Mouse (Mus musculus): ENCODE data around the gene Zpr1.

The Zpr1 gene

DNA sequence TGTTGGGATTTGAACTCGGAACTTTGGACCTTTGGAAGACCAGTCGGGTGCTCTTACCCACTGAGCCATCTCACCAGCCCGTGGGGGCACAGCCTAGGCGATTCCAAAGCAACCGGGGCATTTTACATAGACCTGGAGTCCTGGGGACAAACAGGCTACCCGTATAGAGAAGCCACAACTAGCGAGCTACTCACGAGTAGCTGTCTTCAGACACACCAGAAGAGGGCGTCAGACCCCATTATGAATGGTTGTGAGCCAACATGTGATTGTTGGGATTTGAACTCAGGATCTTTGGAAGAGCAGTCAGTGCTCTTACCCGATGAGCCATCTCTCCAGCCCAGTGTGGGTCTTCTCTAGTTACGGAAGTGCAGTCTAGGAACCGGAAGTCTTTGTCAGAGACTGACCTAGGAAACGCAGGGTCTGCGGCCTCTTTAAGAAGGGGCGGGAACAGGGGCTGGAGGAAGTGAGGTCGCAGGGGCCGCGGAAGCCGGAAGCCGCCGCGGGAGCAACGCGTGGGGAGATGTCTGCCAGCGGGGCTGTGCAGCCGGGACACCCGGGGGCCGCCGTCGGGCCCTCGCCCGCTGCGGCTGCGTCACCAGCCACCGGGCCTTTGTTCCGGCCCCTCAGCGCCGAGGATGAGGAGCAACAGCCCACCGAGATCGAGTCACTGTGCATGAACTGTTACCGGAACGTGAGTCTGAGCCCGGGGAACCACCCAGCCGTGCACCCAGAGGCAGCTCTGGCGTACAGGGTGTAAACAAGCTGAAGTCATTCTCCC lies at the start of gene Zpr1:
Gene Zpr1 (plus strand): TSS at position 388 of the 778 bp plus-strand sequence.
- in situ Hi-C loops (cut with MboI) = no loop called here

DNA sequence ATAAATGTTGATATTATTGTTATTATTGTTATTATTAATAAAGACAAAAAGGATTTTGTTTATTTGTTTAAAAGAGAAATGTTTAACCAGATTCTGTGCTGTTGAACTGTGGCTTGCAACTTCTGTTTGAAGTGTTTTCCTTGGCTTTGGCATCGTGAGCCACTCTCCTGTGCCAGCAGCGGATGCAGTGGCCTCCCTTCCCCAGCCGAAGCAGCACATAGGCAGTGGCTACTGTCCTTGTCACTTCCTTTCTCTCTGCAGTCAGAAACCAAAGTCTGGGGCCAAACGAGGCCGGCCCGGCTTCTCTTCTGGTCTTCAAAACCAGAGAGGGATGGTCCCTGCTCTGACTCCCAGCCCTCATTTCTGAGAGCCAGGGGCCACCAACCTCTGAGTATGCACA lies 49.8 kb upstream of the Zpr1 start:
- in situ Hi-C loops (cut with MboI) = no loop called here

DNA sequence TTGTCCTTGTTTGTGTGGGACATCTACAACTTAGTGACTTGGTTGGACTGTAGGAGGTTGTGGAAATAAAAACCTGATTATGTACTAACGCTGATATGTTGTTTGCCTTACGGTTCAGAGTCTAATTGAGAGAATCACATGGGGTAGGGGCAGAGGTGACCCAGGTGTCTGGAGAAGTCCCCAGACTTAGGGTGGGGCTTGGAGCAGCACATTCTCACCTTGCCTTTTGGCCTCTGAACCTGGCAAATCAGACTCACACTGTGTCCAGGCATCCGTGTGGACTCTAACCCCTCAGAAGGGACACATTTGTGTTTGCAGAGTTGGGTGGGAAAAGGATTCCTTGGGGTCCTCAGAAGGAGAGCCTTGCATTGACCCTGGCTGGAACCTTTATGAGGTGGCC lies 48.8 kb upstream of the Zpr1 start:
- in situ Hi-C loops (cut with MboI) = no loop called here

DNA sequence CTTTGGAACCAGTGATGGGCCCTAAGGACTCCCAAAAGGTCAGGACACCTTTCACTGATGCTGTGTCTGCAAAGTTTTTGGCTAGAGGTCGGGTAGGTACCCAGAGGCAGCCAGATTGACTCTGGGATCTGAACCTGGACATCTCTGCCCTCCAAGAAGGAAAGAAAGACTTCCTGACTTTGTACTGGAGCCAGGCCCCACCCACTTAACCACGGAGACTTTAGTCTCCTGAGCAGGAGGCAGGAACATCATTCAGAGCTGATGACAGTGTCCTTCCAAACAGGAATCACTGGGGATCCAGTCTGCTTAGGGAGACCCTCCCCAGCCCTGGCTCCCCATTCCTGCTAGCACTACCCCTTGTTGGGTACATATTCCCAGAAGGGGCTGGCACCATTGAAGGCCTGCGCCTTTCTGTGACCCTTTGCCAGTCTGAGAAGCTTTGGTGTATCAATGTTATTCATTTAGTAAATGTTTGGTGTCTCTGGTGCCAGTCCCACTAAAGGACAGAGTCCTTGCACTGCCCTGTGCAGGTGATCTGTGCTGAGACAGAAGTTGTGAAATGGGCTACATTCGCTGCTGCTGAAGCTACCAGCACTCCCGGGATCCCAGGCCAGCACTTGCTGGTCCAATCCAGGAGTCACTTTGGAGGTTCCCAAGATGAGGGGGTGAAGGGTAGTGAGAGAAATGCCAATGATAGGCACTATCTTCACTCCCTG lies 47.8 kb upstream of the Zpr1 start:
- in situ Hi-C loops (cut with MboI) = no loop called here

DNA sequence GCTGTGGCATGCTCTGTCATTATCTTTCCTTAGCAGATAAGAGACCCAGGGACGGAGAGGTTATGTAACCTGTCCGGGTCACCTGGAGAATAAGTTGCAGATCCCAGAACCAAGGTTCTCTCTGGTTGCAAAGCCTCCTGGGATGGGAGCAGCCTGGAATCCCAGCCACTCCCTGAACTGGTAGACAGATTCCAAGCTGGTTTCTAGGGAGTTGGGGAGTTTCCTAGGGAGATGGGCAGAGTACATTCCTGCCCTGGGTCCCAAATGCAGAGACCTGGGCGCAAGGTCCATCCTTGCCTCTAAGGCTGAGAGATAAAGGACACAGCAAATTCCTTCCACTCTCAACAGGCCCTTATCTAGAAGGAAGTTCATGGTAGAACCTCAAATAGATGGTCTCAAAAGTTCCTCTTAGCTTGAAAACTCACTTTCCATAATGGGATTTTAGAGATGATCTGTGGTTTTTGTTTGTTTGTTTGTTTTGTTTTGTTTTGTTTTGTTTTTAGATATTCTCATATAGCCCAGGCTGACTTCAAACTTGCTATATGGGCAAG lies 45.7 kb upstream of the Zpr1 start:
- in situ Hi-C loops (cut with MboI) = no loop called here

DNA sequence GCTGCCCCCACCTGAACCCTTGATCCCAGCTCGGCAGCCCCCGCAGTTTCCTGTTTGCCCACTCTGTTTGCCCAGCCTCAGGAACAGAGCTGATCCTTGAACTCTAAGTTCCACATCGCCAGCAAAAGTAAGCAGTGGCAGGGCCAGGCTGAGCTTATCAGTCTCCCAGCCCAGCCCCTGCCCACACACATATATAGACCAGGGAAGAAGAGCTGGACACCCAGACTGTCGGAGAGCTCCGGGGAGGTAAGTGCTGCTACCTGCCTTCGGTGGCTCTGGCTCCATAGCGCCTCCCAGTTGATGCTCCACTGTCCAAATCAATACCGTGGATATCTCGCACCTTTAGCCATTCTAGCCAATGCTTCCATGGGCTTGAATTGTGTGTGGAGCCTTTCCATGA lies 44.4 kb upstream of the Zpr1 start, which contains the start of gene Apoa1:
Gene Apoa1 (plus strand): TSS at position 90 of the 400 bp plus-strand sequence.
- in situ Hi-C loops (cut with MboI) = no loop called here

DNA sequence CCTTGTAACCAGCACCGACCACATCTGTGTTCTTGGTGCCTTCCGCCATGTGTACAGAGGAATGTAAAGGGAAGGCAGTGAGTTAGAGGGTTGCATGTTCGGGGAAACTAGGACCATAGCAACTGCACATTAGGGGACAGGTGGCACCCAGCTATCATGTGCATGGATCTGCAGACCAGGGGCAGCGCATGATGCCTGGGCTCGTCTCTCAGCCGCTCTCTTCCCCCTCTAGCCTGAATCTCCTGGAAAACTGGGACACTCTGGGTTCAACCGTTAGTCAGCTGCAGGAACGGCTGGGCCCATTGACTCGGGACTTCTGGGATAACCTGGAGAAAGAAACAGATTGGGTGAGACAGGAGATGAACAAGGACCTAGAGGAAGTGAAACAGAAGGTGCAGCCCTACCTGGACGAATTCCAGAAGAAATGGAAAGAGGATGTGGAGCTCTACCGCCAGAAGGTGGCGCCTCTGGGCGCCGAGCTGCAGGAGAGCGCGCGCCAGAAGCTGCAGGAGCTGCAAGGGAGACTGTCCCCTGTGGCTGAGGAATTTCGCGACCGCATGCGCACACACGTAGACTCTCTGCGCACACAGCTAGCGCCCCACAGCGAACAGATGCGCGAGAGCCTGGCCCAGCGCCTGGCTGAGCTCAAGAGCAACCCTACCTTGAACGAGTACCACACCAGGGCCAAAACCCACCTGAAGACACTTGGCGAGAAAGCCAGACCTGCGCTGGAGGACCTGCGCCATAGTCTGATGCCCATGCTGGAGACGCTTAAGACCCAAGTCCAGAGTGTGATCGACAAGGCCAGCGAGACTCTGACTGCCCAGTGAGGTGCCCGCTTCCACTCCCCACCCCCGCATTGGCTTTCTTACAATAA lies 43.1 kb upstream of the Zpr1 start:
- in situ Hi-C loops (cut with MboI) = no loop called here

DNA sequence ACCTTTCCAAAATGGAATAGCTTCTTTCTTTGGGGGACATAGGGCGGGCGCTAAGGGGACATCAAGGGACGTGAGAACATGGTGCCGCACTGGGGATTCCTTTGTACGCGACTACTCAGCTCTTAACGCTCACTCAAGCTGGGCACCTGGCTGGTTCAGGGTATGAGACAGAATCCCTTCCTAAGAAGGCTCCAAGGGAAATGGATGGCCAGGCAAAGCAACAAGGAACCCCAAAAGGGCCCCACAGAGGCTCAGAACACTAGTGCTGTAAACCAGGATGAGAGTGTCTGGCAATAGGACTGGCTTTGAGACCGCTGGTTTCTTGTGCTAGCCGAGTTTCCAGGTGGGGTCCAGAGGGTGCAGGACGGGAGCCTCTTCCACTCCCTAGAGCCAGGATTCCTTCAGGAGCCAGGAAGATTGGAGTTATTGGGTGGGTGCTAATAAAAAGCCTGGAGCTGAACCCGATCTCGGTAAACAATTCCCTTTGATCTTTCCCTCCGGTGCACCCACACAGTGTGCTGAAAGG lies 42.4 kb upstream of the Zpr1 start:
- in situ Hi-C loops (cut with MboI) = no loop called here

DNA sequence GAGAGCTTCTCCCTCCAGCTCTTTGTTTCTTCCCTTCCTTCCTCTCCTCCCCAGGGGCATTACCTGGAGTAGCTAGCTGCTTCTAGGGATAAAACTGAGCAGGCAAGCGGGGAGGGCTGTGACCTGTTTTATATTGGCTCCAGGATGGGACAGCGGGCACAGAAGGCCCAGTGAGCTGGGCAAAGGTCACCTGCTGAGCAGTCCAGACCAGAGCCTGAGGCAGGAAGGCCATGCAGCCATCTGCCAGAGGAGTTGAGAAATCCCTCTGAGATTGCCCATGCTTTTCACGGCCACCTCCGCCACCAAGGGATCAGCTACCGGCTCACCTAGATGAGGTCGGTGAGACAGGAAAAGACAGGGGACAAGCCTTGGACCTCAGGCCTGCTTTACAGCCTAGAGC lies 37.7 kb upstream of the Zpr1 start:
- in situ Hi-C loops (cut with MboI) = no loop called here

DNA sequence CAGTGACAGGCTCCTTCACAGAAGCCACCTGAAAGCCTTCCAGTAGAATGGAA lies 37.4 kb upstream of the Zpr1 start, which contains the start of gene Apoc3:
Gene Apoc3 (minus strand): TSS at position 41 of the 53 bp plus-strand sequence.
- in situ Hi-C loops (cut with MboI) = no loop called here

DNA sequence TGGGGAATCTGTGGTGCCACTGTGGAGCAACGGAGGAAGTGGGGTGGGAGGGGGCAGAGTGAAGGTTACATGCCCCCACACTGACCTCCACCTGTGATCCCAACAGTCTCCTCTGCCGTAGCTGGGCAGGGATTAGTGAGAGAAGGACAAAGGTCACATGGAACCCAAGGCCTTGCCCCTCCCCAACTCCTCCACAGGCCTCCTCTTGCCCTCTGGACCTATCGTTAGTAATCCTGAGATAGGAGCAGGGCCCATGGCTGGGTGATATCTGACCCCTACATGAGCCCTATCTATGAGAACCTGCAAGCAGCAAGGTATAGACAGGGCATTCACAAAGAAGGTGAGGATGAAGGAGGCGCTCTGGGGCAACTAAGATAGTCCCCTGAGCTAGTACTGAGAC lies 37.2 kb upstream of the Zpr1 start:
- in situ Hi-C loops (cut with MboI) = no loop called here

DNA sequence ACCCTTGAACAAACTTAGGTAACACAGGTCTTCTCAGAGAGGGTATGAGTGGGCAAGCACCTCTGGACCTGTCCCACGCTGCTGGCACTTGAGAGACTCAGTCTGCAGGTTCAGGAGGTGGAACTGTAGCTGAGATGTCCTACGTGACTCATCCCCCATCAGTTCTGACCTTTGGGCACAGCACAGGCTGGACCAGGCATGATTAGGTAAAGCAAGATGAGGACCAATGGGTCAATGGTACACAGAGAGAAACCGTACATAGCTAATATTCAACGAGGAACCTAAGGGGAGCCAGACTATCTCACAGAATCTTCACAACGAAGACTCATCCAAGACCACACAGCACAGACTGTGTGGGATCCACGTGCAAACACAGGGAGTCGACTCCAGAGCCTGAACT lies 34.0 kb upstream of the Zpr1 start:
- in situ Hi-C loops (cut with MboI) = no loop called here

DNA sequence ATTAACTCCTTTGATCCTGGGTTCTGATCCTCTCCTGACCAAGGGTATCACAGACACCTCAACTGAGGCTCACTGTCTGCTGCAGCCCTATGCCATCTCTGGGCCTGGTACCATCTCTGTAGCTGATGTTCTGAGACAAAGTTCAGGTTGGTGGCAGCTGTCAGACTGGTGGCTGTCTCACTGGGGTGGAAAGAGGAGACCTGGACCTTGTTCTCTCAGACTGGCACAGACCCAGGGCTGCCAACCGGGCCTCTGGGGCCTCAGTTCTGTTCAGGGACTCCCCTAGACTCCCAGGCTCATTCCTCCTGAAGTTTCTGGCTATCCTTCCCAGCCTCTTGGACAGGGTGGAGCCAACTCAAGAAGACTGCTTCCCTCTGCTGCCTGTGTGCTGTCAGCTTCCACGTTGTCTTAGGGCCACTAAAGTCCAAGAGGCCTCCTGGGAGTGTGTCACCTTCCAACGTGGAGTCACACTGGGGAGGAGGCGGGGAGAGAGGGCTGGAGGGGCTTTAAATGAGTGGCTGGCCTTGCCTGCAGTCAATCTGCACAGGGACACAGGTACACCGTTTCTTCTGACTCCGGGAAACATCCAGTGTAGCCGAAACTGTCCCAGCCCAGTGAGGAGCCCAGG lies 32.2 kb upstream of the Zpr1 start, which contains the start of gene Apoa4:
Gene Apoa4 (plus strand): TSS at position 171 of the 628 bp plus-strand sequence.
- in situ Hi-C loops (cut with MboI) = no loop called here

DNA sequence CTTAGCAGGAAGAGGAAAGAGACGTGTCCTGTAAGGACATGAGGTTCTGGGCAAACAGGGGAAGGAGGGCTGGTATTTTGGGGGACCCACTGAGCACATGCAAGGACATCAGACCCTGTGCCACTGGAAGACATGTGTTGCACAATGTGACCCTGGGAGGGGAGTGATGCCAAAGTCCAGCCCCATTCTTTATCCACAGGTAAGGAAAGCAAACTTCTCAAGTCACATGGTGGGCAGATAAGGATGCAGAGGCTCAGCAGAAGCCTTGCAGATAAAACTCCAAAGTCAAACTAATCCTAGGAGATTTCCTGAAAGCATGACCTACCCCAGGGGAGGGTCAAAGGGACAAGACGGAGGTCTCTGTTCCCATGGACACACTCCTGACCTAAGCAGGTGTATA lies 31.0 kb upstream of the Zpr1 start:
- in situ Hi-C loops (cut with MboI) = no loop called here

DNA sequence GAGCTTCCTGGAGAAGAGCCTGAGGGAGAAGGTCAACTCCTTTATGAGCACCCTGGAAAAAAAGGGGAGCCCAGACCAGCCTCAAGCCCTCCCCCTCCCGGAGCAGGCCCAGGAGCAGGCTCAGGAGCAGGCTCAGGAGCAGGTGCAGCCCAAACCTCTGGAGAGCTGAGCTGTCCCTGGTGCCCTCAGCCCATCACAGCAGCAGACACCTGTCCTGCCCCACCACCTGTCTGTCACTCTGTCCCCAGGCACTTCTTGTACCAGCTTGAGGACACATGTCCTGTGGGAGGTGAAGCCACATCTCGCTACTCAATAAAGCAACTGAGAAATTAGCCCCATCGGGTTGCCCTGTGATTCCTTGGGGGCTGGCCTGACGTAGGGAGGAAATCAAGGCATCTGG lies 29.7 kb upstream of the Zpr1 start:
- in situ Hi-C loops (cut with MboI) = no loop called here

DNA sequence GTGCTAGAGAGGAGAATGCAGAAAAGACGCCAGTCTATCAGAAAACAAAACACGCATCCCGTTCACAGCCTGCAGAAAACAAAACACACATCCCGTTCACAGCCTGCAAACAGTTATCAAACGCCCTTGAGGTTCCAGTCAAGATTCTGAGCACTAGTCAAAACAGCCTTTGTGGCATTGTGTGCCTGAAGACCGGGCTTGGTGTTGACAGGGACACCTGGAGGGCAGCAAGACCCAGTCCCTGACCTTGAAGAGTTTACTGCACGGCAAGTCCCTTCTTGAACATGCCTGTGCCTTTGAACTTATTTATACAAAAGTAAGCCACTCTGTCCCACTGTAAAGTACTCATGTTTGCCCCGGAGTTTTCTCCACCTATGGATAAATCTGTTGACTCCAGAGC lies 29.3 kb upstream of the Zpr1 start:
- in situ Hi-C loops (cut with MboI) = no loop called here

DNA sequence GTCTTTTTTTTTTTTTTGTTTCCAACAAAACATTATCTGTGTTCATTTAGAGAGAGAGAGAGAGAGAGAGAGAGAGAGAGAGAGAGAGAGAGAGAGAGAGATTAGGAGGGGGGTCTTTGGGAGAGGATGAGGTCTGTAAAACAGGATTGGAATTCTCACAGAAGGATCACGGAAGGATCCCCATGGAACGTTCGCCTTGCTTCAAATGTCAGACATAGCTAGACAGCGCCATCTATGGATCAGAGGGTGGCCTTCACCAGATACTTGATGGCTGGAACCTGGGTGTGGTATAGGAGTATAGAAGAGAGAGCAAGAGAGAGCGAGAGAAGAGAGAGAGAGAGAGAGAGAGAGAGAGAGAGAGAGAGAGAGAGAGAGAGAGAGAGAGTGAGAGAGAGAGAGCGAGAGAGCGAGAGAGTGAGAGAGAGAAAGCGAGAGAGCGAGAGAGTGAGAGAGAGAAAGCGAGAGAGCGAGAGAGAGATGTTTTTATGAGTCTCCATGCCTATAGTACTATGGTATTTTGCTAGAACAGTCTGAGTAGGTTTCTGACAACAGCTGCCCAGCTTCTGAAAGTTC lies 26.0 kb upstream of the Zpr1 start:
- in situ Hi-C loops (cut with MboI) = no loop called here

DNA sequence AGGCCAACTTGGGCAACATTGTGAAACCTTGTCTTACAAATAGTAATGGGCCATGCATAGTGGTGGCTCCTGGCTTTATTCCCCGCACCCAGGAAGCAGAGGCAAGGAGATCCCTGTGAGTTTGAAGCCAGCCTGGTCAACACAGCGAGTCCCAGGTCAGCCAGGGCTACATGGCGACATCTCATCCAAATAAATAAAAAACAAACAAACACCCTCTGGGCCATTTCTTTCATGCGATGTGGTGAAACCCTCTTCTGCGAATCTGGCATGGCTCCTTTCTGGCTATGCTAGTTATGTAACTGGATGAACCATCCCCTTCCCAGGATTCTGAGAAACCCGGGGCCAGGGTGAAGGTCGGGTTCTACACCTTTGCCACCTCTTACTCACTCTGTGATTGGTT lies 16.7 kb upstream of the Zpr1 start:
- in situ Hi-C loops (cut with MboI) = no loop called here

DNA sequence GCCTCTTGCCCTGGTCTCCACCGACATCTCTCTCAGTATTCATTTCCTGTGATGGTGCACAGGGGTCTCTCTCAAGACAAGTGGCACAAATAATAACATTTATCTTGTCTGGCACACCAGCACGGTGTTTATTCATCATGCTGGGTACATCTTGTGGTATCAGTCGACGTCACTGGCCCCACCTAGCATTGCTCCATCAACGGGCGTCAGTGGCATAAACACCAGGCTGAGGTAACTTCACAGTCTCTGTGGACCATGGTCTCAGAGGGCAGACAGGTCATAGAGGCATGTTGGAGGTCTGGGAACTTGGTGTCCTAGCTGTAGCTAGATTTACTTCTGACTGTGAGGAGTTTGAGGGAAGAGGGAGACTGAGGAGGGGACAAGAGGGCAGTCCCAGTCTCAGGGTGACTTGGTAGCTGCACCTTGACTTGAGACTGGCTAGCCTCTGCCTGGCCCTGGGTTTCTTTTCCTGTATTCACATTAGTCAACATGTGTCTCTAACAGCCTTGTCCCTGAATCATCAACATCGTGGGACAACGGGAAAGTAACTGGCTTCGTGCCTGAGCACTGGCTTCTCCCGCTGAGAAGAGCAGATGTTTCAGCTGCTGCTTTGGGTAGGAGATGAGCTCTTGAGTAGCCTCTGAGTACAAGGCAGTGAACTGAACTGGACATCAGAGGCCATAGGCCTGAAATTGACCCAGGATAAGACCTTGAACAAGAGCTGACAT lies 16.0 kb upstream of the Zpr1 start:
- in situ Hi-C loops (cut with MboI) = no loop called here

DNA sequence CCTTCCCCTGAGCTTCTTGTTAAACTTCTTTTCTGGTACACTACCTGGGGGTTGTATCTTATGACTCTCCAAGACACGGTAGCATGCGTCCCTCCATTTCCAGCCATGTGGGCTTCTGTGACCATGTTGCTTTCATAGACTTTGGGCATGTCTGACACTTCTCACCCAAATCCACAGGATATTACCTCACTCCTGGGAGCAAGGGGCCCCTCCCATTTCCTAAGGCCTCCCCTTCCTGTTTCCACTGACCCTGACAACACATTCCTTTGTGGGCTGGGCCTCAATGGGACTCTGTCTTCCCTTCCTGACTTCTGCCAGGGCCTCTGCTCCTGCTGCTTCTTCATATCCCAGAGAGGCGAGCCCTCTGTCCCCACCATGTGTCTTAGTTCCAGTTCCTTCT lies 15.3 kb upstream of the Zpr1 start:
- in situ Hi-C loops (cut with MboI) = no loop called here

DNA sequence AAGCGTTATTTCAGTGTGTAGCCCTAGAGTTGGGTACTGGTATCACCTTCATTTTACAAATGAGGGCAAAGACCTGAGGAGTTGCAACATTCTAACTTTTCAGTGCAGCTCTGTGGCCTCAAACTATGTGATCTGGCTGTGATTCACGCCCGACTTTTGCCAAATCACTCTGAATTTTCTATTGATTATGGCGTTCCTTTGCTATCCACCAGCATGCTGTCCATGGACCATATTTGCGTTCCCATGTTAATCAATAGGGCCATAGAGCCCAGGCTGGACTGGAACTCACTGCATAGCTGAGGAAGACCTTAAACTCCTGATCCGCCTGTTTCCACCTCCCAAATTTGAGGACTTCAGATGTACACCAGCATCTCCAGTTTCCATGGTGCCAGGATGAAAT lies 13.8 kb upstream of the Zpr1 start:
- in situ Hi-C loops (cut with MboI) = no loop called here

Measured in mature B cell (primary cell).